Mouse (Mus musculus): ENCODE measurements around the gene Epha3. TPM values are rescaled to one million over a fixed set of nuclear protein-coding genes. Genes with fewer than 3 reads are reported as not detected.

Gene Epha3
- polyA plus RNA-seq, 1 experiment from 2014 or later, result 0.78 TPM

DNA sequence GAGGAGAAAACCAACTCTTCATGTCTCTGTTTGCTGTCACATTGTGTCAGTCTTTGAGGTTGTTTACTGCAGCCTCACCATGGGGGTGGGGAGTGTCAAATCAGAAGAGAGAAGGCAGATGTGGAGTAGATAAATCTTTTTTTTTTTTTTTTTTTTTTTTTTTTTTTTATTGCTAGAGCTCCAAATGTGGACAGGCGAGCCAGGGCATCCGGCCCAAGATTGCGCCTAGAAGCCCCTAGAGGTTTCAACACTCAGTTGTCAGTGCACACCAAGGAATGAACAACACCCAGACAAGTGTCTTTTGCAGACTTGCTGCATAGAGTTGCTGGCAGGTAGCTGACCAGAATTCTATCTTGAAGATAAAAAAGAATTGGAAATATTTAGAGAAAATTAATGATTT, 62.5 kb downstream of the Epha3 start:
- no peaks in the 10 kb centered on the region for H3K4me1 ChIP-seq (ENCODE audit: insufficient read depth)
- WGBS (ENCODE audit: insufficient replicate concordance), result 47% methylated on average over 3 of the region's 3 CpGs
- no peak for ATAC-seq

DNA sequence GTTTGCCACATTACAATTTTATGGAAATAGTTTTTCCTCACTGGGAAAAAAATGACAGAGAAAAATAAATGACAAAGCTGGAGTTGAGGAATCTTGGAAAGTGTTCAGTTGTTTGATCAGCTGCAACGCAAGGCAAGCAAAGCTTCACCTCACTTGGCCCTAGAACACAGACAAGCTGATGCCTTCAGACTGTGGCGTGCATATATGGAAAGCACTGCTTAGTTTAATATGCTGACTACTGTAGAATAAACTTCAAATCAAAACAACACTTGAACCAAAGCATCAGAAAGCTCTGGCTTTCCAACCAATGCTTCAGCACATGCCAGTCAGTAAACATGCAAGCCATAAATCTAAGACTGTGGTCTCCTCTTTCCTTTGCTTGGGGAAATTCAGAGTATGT, 65.6 kb downstream of the Epha3 start:
- Histone ChIP-seq H3K9ac (replicated peaks) (no peak overlapping the region), H3K9me3 (ENCODE audit: low read length) (no peaks in the 10 kb centered on the region), H3K4me1 (ENCODE audit: insufficient read depth) (no peaks in the 10 kb centered on the region), H3K4me2 (ENCODE audit: low read depth, low read length) (no peak overlapping the region), H3K4me3 (ENCODE audit: low read depth, low read length) (no peak overlapping the region), H3K36me3 (replicated peaks; ENCODE audit: insufficient read depth, low read length) (no peaks in the 10 kb centered on the region), H3K27ac (ENCODE audit: low read depth) (no peak overlapping the region), H3K27me3 (ENCODE audit: insufficient read depth, low read length) (no peaks in the 10 kb centered on the region)
- no peak for TF ChIP-seq CTCF (IDR thresholded peaks at IDR 0.05; ENCODE audit: low read depth)
- TF ChIP-seq EP300 (IDR thresholded peaks at IDR 0.05; ENCODE audit: low read depth), result no peak
- 66% methylated on average over 2 of the region's 2 CpGs for WGBS (ENCODE audit: insufficient replicate concordance)
- ATAC-seq (no peak), DNase-seq (no peak)

More for the DNA sequence above, 62.5 kb downstream of the Epha3 start:
- DNase-seq, result no peak
- Histone ChIP-seq H3K36me3 (replicated peaks; ENCODE audit: insufficient read depth, low read length) (no peaks in the 10 kb centered on the region), H3K9ac (replicated peaks) (no peak overlapping the region), H3K27ac (ENCODE audit: low read depth) (no peak overlapping the region), H3K4me3 (ENCODE audit: low read depth, low read length) (no peak overlapping the region), H3K9me3 (ENCODE audit: low read length) (no peaks in the 10 kb centered on the region), H3K4me2 (ENCODE audit: low read depth, low read length) (no peak overlapping the region), H3K27me3 (ENCODE audit: insufficient read depth, low read length) (no peaks in the 10 kb centered on the region)
- TF ChIP-seq EP300 (IDR thresholded peaks at IDR 0.05; ENCODE audit: low read depth) (no peak), CTCF (IDR thresholded peaks at IDR 0.05; ENCODE audit: low read depth) (no peak)

DNA sequence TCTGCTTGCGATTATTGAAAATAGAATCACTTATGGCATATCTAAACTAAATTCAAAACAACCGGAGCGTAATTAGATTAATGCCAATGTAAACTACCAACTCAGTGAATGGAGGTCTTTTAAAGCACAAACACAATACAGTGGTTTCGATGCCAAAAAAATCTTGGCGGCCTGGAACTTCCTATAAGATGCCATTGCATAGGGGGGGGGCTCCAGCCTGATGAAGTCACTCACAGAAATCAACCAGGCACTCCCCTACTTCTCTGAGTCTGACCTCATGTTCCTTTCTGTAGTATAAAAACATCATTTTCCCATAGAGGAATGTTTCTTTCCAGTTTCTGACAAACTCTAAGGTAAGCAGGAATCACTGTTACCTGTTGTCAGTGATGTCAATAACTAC, 69.7 kb downstream of the Epha3 start:
- H3K27ac ChIP-seq (ENCODE audit: low read depth), result no peak overlapping the region
- no peak for DNase-seq
- no peak overlapping the region for H3K9ac ChIP-seq (replicated peaks)
- H3K4me3 ChIP-seq (ENCODE audit: low read depth, low read length), result no peak overlapping the region
- no peak for TF ChIP-seq CTCF (IDR thresholded peaks at IDR 0.05; ENCODE audit: low read depth)
- TF ChIP-seq EP300 (IDR thresholded peaks at IDR 0.05; ENCODE audit: low read depth), result no peak
- H3K27me3 ChIP-seq (ENCODE audit: insufficient read depth, low read length), result no peaks in the 10 kb centered on the region
- no peaks in the 10 kb centered on the region for H3K4me1 ChIP-seq (ENCODE audit: insufficient read depth)
- no peaks in the 10 kb centered on the region for H3K9me3 ChIP-seq (ENCODE audit: low read length)
- no peak overlapping the region for H3K4me2 ChIP-seq (ENCODE audit: low read depth, low read length)
- no peak for ATAC-seq
- H3K36me3 ChIP-seq (replicated peaks; ENCODE audit: insufficient read depth, low read length), result no peaks in the 10 kb centered on the region
- WGBS (ENCODE audit: insufficient replicate concordance), result 76% methylated on average over 5 of the region's 5 CpGs

- H3K4me2 ChIP-seq (ENCODE audit: low read depth, low read length), result no peak overlapping the region
- DNase-seq, result no peak
- H3K9me3 ChIP-seq (ENCODE audit: low read length), result no peaks in the 10 kb centered on the region
- H3K27me3 ChIP-seq (ENCODE audit: insufficient read depth, low read length), result no peaks in the 10 kb centered on the region
- H3K4me3 ChIP-seq (ENCODE audit: low read depth, low read length), result no peak overlapping the region
- ATAC-seq, result no peak
- no peaks in the 10 kb centered on the region for H3K36me3 ChIP-seq (replicated peaks; ENCODE audit: insufficient read depth, low read length)
- H3K4me1 ChIP-seq (ENCODE audit: insufficient read depth), result no peaks in the 10 kb centered on the region
- TF ChIP-seq CTCF (IDR thresholded peaks at IDR 0.05; ENCODE audit: low read depth) (no peak), EP300 (IDR thresholded peaks at IDR 0.05; ENCODE audit: low read depth) (no peak)
- no peak overlapping the region for H3K9ac ChIP-seq (replicated peaks)
- WGBS (ENCODE audit: insufficient replicate concordance), result 75% methylated on average over 1 of the region's 1 CpGs
- H3K27ac ChIP-seq (ENCODE audit: low read depth), result no peak overlapping the region
Observed at GRCm38 (mm10) chr16:63793805-63794204, 70.2 kb downstream of the Epha3 start.

GRCm38 (mm10) chr16:63792084-63792483, 71.9 kb downstream of the Epha3 start:
- no peak for TF ChIP-seq CTCF (IDR thresholded peaks at IDR 0.05; ENCODE audit: low read depth)
- no peak for TF ChIP-seq EP300 (IDR thresholded peaks at IDR 0.05; ENCODE audit: low read depth)
- H3K9me3 ChIP-seq (ENCODE audit: low read length), result no peaks in the 10 kb centered on the region
- H3K9ac ChIP-seq (replicated peaks), result no peak overlapping the region
- no peak for ATAC-seq
- H3K36me3 ChIP-seq (replicated peaks; ENCODE audit: insufficient read depth, low read length), result no peaks in the 10 kb centered on the region
- H3K4me1 ChIP-seq (ENCODE audit: insufficient read depth), result no peaks in the 10 kb centered on the region
- no peak overlapping the region for H3K4me2 ChIP-seq (ENCODE audit: low read depth, low read length)
- no peak overlapping the region for H3K4me3 ChIP-seq (ENCODE audit: low read depth, low read length)
- no peak overlapping the region for H3K27ac ChIP-seq (ENCODE audit: low read depth)
- 74% methylated on average over 2 of the region's 2 CpGs for WGBS (ENCODE audit: insufficient replicate concordance)
- H3K27me3 ChIP-seq (ENCODE audit: insufficient read depth, low read length), result no peaks in the 10 kb centered on the region
- no peak for DNase-seq

- no peak overlapping the region for H3K4me2 ChIP-seq (ENCODE audit: low read depth, low read length)
- no peaks in the 10 kb centered on the region for H3K9me3 ChIP-seq (ENCODE audit: low read length)
- H3K27me3 ChIP-seq (ENCODE audit: insufficient read depth, low read length), result no peaks in the 10 kb centered on the region
- H3K36me3 ChIP-seq (replicated peaks; ENCODE audit: insufficient read depth, low read length), result no peaks in the 10 kb centered on the region
- TF ChIP-seq CTCF (IDR thresholded peaks at IDR 0.05; ENCODE audit: low read depth) (no peak), EP300 (IDR thresholded peaks at IDR 0.05; ENCODE audit: low read depth) (no peak)
- WGBS (ENCODE audit: insufficient replicate concordance), result 72% methylated on average over 7 of the region's 7 CpGs
- ATAC-seq, result no peak
- no peak overlapping the region for H3K9ac ChIP-seq (replicated peaks)
- no peak overlapping the region for H3K4me3 ChIP-seq (ENCODE audit: low read depth, low read length)
- no peak for DNase-seq
- no peaks in the 10 kb centered on the region for H3K4me1 ChIP-seq (ENCODE audit: insufficient read depth)
- H3K27ac ChIP-seq (ENCODE audit: low read depth), result no peak overlapping the region
Observed at GRCm38 (mm10) chr16:63783544-63783943, 80.4 kb downstream of the Epha3 start.

GRCm38 (mm10) chr16:63782101-63782500, 81.9 kb downstream of the Epha3 start:
- no peak overlapping the region for H3K27ac ChIP-seq (ENCODE audit: low read depth)
- no peak overlapping the region for H3K4me2 ChIP-seq (ENCODE audit: low read depth, low read length)
- no peak for DNase-seq
- TF ChIP-seq CTCF (IDR thresholded peaks at IDR 0.05; ENCODE audit: low read depth) (no peak), EP300 (IDR thresholded peaks at IDR 0.05; ENCODE audit: low read depth) (no peak)
- no peaks in the 10 kb centered on the region for H3K9me3 ChIP-seq (ENCODE audit: low read length)
- H3K4me1 ChIP-seq (ENCODE audit: insufficient read depth), result no peaks in the 10 kb centered on the region
- H3K36me3 ChIP-seq (replicated peaks; ENCODE audit: insufficient read depth, low read length), result no peaks in the 10 kb centered on the region
- WGBS (ENCODE audit: insufficient replicate concordance), result 67% methylated on average over 1 of the region's 1 CpGs
- no peak overlapping the region for H3K9ac ChIP-seq (replicated peaks)
- H3K4me3 ChIP-seq (ENCODE audit: low read depth, low read length), result no peak overlapping the region
- H3K27me3 ChIP-seq (ENCODE audit: insufficient read depth, low read length), result no peaks in the 10 kb centered on the region
- ATAC-seq, result no peak

Measured in liver, postnatal 0 days (tissue).